Mouse (Mus musculus) hindbrain, embryonic 12.5 days (tissue): ENCODE measurements around the gene Cbl. TPM values are rescaled to one million over a fixed set of nuclear protein-coding genes. Genes with fewer than 3 reads are reported as not detected.

Source experiments
- ATAC-seq: fragments of 200-750 bp; cut with Nextera tagmentation; 2 replicates; pipeline ENCODE4 v1.8.0; 2017; ENCODE audit warnings: moderate TSS enrichment; ENCODE audit not compliant: low FRiP score
- H3K27ac ChIP-seq: fragments of 300-500 bp; sonication (generic); 2 replicates; pipeline ENCODE4 v1.5.1; 2016; ENCODE audit warnings: mild to moderate bottlenecking
- H3K27me3 ChIP-seq: fragments of 300-500 bp; sonication (generic); 2 replicates; pipeline ENCODE4 v1.6.1; 2016; ENCODE audit warnings: mild to moderate bottlenecking
- H3K36me3 ChIP-seq: fragments of 300-500 bp; sonication (generic); 2 replicates; pipeline ENCODE4 v1.6.1; 2016; ENCODE audit warnings: mild to moderate bottlenecking
- H3K4me1 ChIP-seq: fragments of 300-500 bp; sonication (generic); 2 replicates; pipeline ENCODE4 v1.6.1; 2016
- H3K4me2 ChIP-seq: fragments of 300-500 bp; sonication (generic); replicated peaks from 2 replicates; pipeline ENCODE4 v1.6.1; 2016; ENCODE audit warnings: mild to moderate bottlenecking
- H3K4me3 ChIP-seq: fragments of 300-500 bp; sonication (generic); 2 replicates; pipeline ENCODE4 v1.5.1; 2016; ENCODE audit warnings: mild to moderate bottlenecking
- H3K9ac ChIP-seq: fragments of 300-500 bp; sonication (generic); 2 replicates; pipeline ENCODE4 v1.6.1; 2016; ENCODE audit warnings: mild to moderate bottlenecking, moderate library complexity
- H3K9me3 ChIP-seq: fragments of 300-500 bp; sonication (generic); replicated peaks from 2 replicates; pipeline ENCODE4 v1.6.1; 2016; ENCODE audit warnings: mild to moderate bottlenecking
- WGBS: fragments of 180-500 bp; shearing (Covaris S2); methylation state at CpG from one replicate; pipeline ENCODE4 v1.1.7; 2016; 5-methylcytosine and 5-hydroxymethylcytosine counted together
- polyA plus RNA-seq: library from polyadenylated mRNA; unstranded; fragments of >200 nt; fragmentation: Nextera tagmentation; extraction: Ambion mirVana; gene quantifications from 2 replicates; pipeline ENCODE4 v1.2.1, GENCODE M21; 2016

Cbl gene
- polyA plus RNA-seq, 1 experiment from 2014 or later = 26.2 TPM

GRCm38 (mm10) chr9:44199166-44199565 is 34.7 kb downstream of the Cbl start:
- no peak for ATAC-seq
- Histone ChIP-seq H3K27me3 (no peaks in the 10 kb centered on the region), H3K36me3 (peaks cover 18% of the 10 kb centered on the region), H3K9ac (no peak overlapping the region), H3K4me1 (no peaks in the 10 kb centered on the region), H3K27ac (no peak overlapping the region), H3K4me2 (no peak overlapping the region), H3K4me3 (no peak overlapping the region), H3K9me3 (no peaks in the 10 kb centered on the region)
- 91% methylated on average over 3 of the region's 3 CpGs for WGBS

DNA sequence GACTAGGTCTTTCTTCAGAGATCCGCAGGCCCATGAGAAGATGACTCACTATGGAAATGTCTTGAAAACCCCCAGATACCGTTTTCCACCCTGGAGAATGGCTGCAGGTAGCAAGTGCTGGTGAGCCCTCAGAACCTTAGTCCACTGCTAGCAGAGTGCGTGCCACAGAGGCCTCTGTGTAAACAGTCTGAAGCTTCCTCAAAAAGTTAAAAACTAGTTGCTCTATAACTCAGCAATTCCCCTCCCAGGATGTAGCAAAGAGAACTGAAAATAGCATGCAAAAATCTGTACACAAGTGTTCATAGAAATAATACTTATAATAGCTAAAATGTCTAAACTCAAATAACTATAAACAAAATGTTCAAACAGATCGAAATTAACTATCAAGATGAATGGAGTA is 37.5 kb downstream of the Cbl start:
- Histone ChIP-seq H3K36me3 (peaks cover 18% of the 10 kb centered on the region), H3K4me2 (no peak overlapping the region), H3K9me3 (no peaks in the 10 kb centered on the region), H3K9ac (no peak overlapping the region), H3K27me3 (no peaks in the 10 kb centered on the region), H3K4me3 (no peak overlapping the region), H3K27ac (no peak overlapping the region), H3K4me1 (no peaks in the 10 kb centered on the region)
- WGBS = 93% methylated on average over 4 of the region's 4 CpGs
- no peak for ATAC-seq

DNA sequence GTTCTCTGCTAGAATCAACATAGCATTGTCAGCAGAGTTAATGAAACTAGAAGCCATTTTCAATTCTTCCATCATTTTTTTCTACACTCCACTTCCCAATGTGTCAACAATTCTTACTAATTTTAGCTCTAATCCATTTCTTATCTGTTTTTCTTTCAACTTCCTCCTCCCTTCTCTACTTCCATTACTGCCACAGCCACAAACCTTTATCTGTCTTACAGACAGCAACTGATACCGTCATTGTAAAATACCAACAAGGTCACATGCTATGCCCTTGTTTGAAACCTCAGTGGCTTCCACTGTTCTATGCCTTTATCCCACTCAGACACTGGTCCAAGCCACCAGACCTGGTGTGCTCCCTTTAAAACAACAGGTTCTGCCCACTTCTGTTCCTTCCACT is 39.8 kb downstream of the Cbl start:
- no peaks in the 10 kb centered on the region for H3K4me1 ChIP-seq
- H3K27ac ChIP-seq = no peak overlapping the region
- no peaks in the 10 kb centered on the region for H3K9me3 ChIP-seq
- H3K36me3 ChIP-seq = peaks cover 13% of the 10 kb centered on the region
- H3K4me2 ChIP-seq = no peak overlapping the region
- H3K9ac ChIP-seq = no peak overlapping the region
- H3K4me3 ChIP-seq = no peak overlapping the region
- no peak for ATAC-seq
- WGBS = 95% methylated on average over 1 of the region's 1 CpGs
- no peaks in the 10 kb centered on the region for H3K27me3 ChIP-seq

DNA sequence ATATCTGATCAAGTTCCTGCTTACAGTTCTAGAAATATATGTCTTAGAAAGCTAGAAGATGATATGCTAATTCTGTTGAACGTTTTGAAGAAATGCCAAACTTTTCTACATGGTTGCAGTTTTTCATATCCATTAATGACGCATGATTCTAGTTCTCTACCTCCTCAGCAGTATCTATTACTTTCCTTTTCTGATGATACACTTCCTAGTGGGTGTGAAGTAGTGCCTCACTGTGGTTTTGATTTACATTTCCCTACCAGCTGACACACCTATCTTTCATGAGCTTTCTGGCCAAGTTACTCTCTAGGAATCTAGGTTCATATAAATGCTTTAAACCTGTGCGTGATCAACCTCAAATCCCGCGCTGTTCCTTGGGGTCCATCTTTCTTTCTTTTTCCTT is 41.1 kb downstream of the Cbl start:
- no peak overlapping the region for H3K9ac ChIP-seq
- H3K4me1 ChIP-seq = no peaks in the 10 kb centered on the region
- ATAC-seq = no peak
- no peak overlapping the region for H3K4me2 ChIP-seq
- H3K27ac ChIP-seq = no peak overlapping the region
- H3K27me3 ChIP-seq = no peaks in the 10 kb centered on the region
- no peak overlapping the region for H3K4me3 ChIP-seq
- WGBS = 96% methylated on average over 5 of the region's 5 CpGs
- H3K9me3 ChIP-seq = no peaks in the 10 kb centered on the region
- peaks cover 2% of the 10 kb centered on the region for H3K36me3 ChIP-seq

DNA sequence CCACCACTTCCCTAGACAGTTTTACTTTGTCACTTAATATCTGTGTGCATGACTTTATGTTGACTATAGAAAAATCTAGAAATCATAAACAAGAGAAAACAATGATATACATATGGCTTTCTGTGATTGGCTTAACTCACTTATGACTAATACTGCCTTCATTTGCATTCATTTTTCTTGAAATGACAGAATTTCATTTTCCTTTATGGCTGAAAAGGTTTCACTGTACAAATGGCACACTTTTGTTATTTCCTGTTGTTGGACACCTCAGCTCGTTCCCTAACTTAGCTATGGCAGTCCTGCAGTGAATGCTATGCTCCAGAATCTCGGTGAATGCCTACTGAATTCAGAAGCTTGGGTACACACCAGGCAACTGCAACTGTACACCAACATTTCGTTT is 41.5 kb downstream of the Cbl start:
- Histone ChIP-seq H3K4me2 (no peak overlapping the region), H3K4me1 (no peaks in the 10 kb centered on the region), H3K9me3 (no peaks in the 10 kb centered on the region), H3K9ac (no peak overlapping the region), H3K27me3 (no peaks in the 10 kb centered on the region), H3K27ac (no peak overlapping the region), H3K36me3 (no peaks in the 10 kb centered on the region), H3K4me3 (no peak overlapping the region)
- WGBS = 93% methylated on average over 3 of the region's 3 CpGs
- ATAC-seq = no peak

GRCm38 (mm10) chr9:44191166-44191565 is 42.7 kb downstream of the Cbl start:
- no peak overlapping the region for H3K27ac ChIP-seq
- no peaks in the 10 kb centered on the region for H3K27me3 ChIP-seq
- H3K4me1 ChIP-seq = no peaks in the 10 kb centered on the region
- WGBS = 83% methylated on average over 3 of the region's 3 CpGs
- ATAC-seq = no peak
- H3K4me3 ChIP-seq = no peak overlapping the region
- H3K9me3 ChIP-seq = no peaks in the 10 kb centered on the region
- H3K4me2 ChIP-seq = no peak overlapping the region
- no peaks in the 10 kb centered on the region for H3K36me3 ChIP-seq
- no peak overlapping the region for H3K9ac ChIP-seq

DNA sequence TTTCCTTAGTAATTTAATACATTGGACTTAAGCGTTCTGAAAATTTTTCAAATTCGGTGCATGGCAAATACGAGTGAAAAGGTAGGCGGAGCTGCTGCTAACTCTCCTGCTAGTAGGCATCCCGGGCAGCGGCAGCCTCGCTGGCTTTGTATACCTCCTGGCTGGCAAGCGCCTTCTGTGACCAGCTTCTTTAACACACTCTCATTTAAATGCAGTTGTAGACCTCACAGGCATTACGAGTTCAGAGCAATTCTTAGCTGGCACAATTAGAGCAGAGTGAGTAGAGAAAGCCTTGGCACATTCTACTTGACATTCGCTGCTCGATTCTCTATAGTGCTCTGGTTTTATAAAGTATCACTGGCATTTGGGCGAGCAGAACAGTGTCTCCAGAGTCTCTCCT is 45.6 kb downstream of the Cbl start:
- WGBS = 78% methylated on average over 12 of the region's 12 CpGs
- H3K36me3 ChIP-seq = no peaks in the 10 kb centered on the region
- no peaks in the 10 kb centered on the region for H3K27me3 ChIP-seq
- no peaks in the 10 kb centered on the region for H3K4me1 ChIP-seq
- H3K4me3 ChIP-seq = no peak overlapping the region
- H3K27ac ChIP-seq = no peak overlapping the region
- H3K9me3 ChIP-seq = no peaks in the 10 kb centered on the region
- ATAC-seq = no peak
- no peak overlapping the region for H3K4me2 ChIP-seq
- H3K9ac ChIP-seq = no peak overlapping the region

DNA sequence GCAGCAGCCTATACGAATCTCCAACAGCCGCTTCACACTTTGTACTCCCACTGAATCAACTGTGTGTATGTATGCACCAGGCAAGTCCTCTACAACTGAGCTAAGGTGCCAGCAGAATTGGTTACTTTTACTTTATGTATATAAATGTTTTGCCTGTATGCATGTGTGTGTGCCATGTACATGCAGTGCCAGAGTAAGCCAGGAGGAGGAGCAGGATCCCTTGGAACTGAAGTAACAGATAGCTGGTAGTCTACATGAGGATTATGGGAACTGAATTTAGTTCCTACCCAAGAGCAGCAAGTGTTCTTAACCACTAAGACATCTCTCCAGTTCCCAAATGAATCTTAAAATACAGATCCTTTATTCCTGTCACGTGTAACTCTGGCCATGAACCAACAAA is 51.6 kb downstream of the Cbl start:
- H3K9ac ChIP-seq = no peak overlapping the region
- H3K36me3 ChIP-seq = 0 out of 2 replicates have a peak, but pooled peaks cover 9% of the 10 kb centered on the region
- H3K4me2 ChIP-seq = no peak overlapping the region
- 100% methylated on average over 3 of the region's 3 CpGs for WGBS
- no peak overlapping the region for H3K4me3 ChIP-seq
- H3K27ac ChIP-seq = no peak overlapping the region
- H3K4me1 ChIP-seq = no peaks in the 10 kb centered on the region
- peaks cover 9% of the 10 kb centered on the region; the same call in 1 of the 2 replicates for H3K9me3 ChIP-seq
- no peaks in the 10 kb centered on the region for H3K27me3 ChIP-seq
- no peak for ATAC-seq

- Histone ChIP-seq H3K27ac (no peak overlapping the region), H3K9me3 (peaks cover 9% of the 10 kb centered on the region; the same call in 1 of the 2 replicates), H3K27me3 (no peaks in the 10 kb centered on the region), H3K4me2 (no peak overlapping the region), H3K36me3 (0 out of 2 replicates have a peak, but pooled peaks cover 9% of the 10 kb centered on the region), H3K9ac (no peak overlapping the region), H3K4me1 (no peaks in the 10 kb centered on the region), H3K4me3 (no peak overlapping the region)
- WGBS = 86% methylated on average over 5 of the region's 5 CpGs
- ATAC-seq = no peak
These were observed 52.3 kb downstream of the Cbl start for GRCm38 (mm10) chr9:44181537-44181936.

- 96% methylated on average over 12 of the region's 12 CpGs for WGBS
- no peak overlapping the region for H3K4me2 ChIP-seq
These were observed 55.0 kb downstream of the Cbl start for GRCm38 (mm10) chr9:44178811-44179210.

GRCm38 (mm10) chr9:44178389-44178788 is 55.5 kb downstream of the Cbl start:
- Histone ChIP-seq H3K36me3 (0 out of 2 replicates have a peak, but pooled peaks cover 9% of the 10 kb centered on the region), H3K9ac (no peak overlapping the region), H3K4me1 (no peaks in the 10 kb centered on the region), H3K27me3 (no peaks in the 10 kb centered on the region), H3K9me3 (peaks cover 9% of the 10 kb centered on the region; the same call in 1 of the 2 replicates), H3K4me3 (no peak overlapping the region), H3K27ac (no peak overlapping the region), H3K4me2 (no peak overlapping the region)
- no peak for ATAC-seq
- WGBS = 86% methylated on average over 14 of the region's 14 CpGs

More at GRCm38 (mm10) chr9:44178811-44179210, 55.0 kb downstream of the Cbl start:
- H3K27me3 ChIP-seq = no peaks in the 10 kb centered on the region
- ATAC-seq = no peak
- 0 out of 2 replicates have a peak, but pooled peaks cover 9% of the 10 kb centered on the region for H3K36me3 ChIP-seq
- H3K9ac ChIP-seq = no peak overlapping the region
- peaks cover 9% of the 10 kb centered on the region; the same call in 1 of the 2 replicates for H3K9me3 ChIP-seq
- no peak overlapping the region for H3K4me3 ChIP-seq
- H3K4me1 ChIP-seq = no peaks in the 10 kb centered on the region
- no peak overlapping the region for H3K27ac ChIP-seq

GRCm38 (mm10) chr9:44177405-44177804 is 56.4 kb downstream of the Cbl start:
- ATAC-seq = no peak
- H3K27ac ChIP-seq = no peak overlapping the region
- H3K27me3 ChIP-seq = no peaks in the 10 kb centered on the region
- H3K4me1 ChIP-seq = no peaks in the 10 kb centered on the region
- no peak overlapping the region for H3K9ac ChIP-seq
- 87% methylated on average over 2 of the region's 2 CpGs for WGBS
- H3K36me3 ChIP-seq = peaks cover 16% of the 10 kb centered on the region
- no peak overlapping the region for H3K4me3 ChIP-seq
- H3K4me2 ChIP-seq = no peak overlapping the region
- H3K9me3 ChIP-seq = peaks cover 9% of the 10 kb centered on the region; the same call in 1 of the 2 replicates

- no peak for ATAC-seq
- H3K27ac ChIP-seq = no peak overlapping the region
- no peak overlapping the region for H3K9ac ChIP-seq
- H3K4me2 ChIP-seq = no peak overlapping the region
- peaks cover 9% of the 10 kb centered on the region; the same call in 1 of the 2 replicates for H3K9me3 ChIP-seq
- no peaks in the 10 kb centered on the region for H3K4me1 ChIP-seq
- no peaks in the 10 kb centered on the region for H3K27me3 ChIP-seq
- peaks cover 30% of the 10 kb centered on the region for H3K36me3 ChIP-seq
- WGBS = 92% methylated on average over 1 of the region's 1 CpGs
- H3K4me3 ChIP-seq = no peak overlapping the region
These were observed 57.9 kb downstream of the Cbl start for GRCm38 (mm10) chr9:44175957-44176356.
